Mouse (Mus musculus) limb, embryonic 12.5 days (tissue): ENCODE measurements around the gene Dazl. TPM values are rescaled to one million over a fixed set of nuclear protein-coding genes. Genes with fewer than 3 reads are reported as not detected.
A peak's percentile ranks its signal among the peaks of the same experiment; 100 is the strongest.

Source experiments
- ATAC-seq: fragments of 200-750 bp; cut with Nextera tagmentation; 2 replicates; pipeline ENCODE4 v1.8.0; 2017; ENCODE audit warnings: low read depth, moderate TSS enrichment; ENCODE audit not compliant: insufficient number of reproducible peaks, insufficient read depth, low FRiP score, low TSS enrichment
- H3K27ac ChIP-seq: fragments of 300-500 bp; sonication (generic); 2 replicates; pipeline ENCODE4 v1.5.1; 2016; ENCODE audit warnings: mild to moderate bottlenecking, moderate library complexity
- H3K27me3 ChIP-seq: fragments of 300-500 bp; sonication (generic); 2 replicates; pipeline ENCODE4 v1.6.1; 2016; ENCODE audit warnings: mild to moderate bottlenecking, moderate library complexity
- H3K36me3 ChIP-seq: fragments of 300-500 bp; sonication (generic); 2 replicates; pipeline ENCODE4 v1.6.1; 2016; ENCODE audit warnings: mild to moderate bottlenecking, moderate library complexity
- H3K4me1 ChIP-seq: fragments of 300-500 bp; sonication (generic); replicated peaks from 2 replicates; pipeline ENCODE4 v1.6.1; 2016
- H3K4me2 ChIP-seq: fragments of 300-500 bp; sonication (generic); 2 replicates; pipeline ENCODE4 v1.6.1; 2016; ENCODE audit warnings: mild to moderate bottlenecking, moderate library complexity
- H3K4me3 ChIP-seq: fragments of 300-500 bp; sonication (generic); replicated peaks from 2 replicates; pipeline ENCODE4 v1.5.1; 2016; ENCODE audit warnings: mild to moderate bottlenecking
- H3K9ac ChIP-seq: fragments of 300-500 bp; sonication (generic); replicated peaks from 2 replicates; pipeline ENCODE4 v1.6.1; 2016; ENCODE audit warnings: mild to moderate bottlenecking, moderate library complexity
- H3K9me3 ChIP-seq: fragments of 300-500 bp; sonication (generic); 2 replicates; pipeline ENCODE4 v1.6.1; 2016; ENCODE audit warnings: mild to moderate bottlenecking, moderate library complexity
- WGBS: fragments of 180-500 bp; shearing (Covaris S2); methylation state at CpG from one replicate; pipeline ENCODE4 v1.1.7; 2016; 5-methylcytosine and 5-hydroxymethylcytosine counted together
- polyA plus RNA-seq: library from polyadenylated mRNA; unstranded; fragments of >200 nt; fragmentation: Nextera tagmentation; extraction: Ambion mirVana; gene quantifications from 2 replicates; pipeline ENCODE4 v1.2.1, GENCODE M21; 2016

Gene Dazl
- polyA plus RNA-seq, result 0.08 TPM in 1 of 2 replicates, not detected in the other

GRCm38 (mm10) chr17:50293241-50293731 is at the start of gene Dazl:
Dazl (minus strand) TSS chr17:50293636.
- peaks cover 3% of the 10 kb centered on the region; the same call in 1 of the 2 replicates for H3K4me1 ChIP-seq
- H3K27me3 ChIP-seq, result no peaks in the 10 kb centered on the region
- H3K36me3 ChIP-seq, result peaks cover 5% of the 10 kb centered on the region; the same call in 1 of the 2 replicates
- H3K4me3 ChIP-seq, result peak within 1 kb of the TSS; percentile 46
- peak within 1 kb of the TSS; percentile 25; the same call in 1 of the 2 replicates for H3K27ac ChIP-seq
- peak within 1 kb of the TSS; percentile 58 for H3K9ac ChIP-seq
- peak; percentile 2; the same call in 1 of the 2 replicates for ATAC-seq
- H3K9me3 ChIP-seq, result peaks cover 16% of the 10 kb centered on the region
- peak within 1 kb of the TSS; percentile 59 for H3K4me2 ChIP-seq
- 91% methylated on average over 43 of the region's 43 CpGs for WGBS

GRCm38 (mm10) chr17:50341850-50342544 is 48.6 kb upstream of the Dazl start:
- Histone ChIP-seq H3K4me3 (no peak overlapping the region), H3K4me2 (no peak overlapping the region), H3K9ac (no peak overlapping the region), H3K4me1 (no peaks in the 10 kb centered on the region), H3K36me3 (no peaks in the 10 kb centered on the region), H3K9me3 (no peaks in the 10 kb centered on the region), H3K27ac (no peak overlapping the region), H3K27me3 (no peaks in the 10 kb centered on the region)
- ATAC-seq, result no peak
- WGBS, result 66% methylated on average over 11 of the region's 11 CpGs

- H3K9ac ChIP-seq, result no peak overlapping the region
- ATAC-seq, result no peak
- no peak overlapping the region for H3K4me3 ChIP-seq
- no peak overlapping the region for H3K27ac ChIP-seq
- no peak overlapping the region for H3K4me2 ChIP-seq
- 91% methylated on average over 7 of the region's 7 CpGs for whole genome bisulfite sequencing
- no peaks in the 10 kb centered on the region for H3K4me1 ChIP-seq
- H3K27me3 ChIP-seq, result no peaks in the 10 kb centered on the region
- H3K9me3 ChIP-seq, result no peaks in the 10 kb centered on the region
- H3K36me3 ChIP-seq, result no peaks in the 10 kb centered on the region
Observed at GRCm38 (mm10) chr17:50338901-50339300, 45.5 kb upstream of the Dazl start.

- ATAC-seq, result no peak
- Histone ChIP-seq H3K27me3 (no peaks in the 10 kb centered on the region), H3K9ac (no peak overlapping the region), H3K4me3 (no peak overlapping the region), H3K36me3 (no peaks in the 10 kb centered on the region), H3K9me3 (no peaks in the 10 kb centered on the region), H3K4me1 (0 out of 2 replicates have a peak, but pooled peaks cover 4% of the 10 kb centered on the region), H3K4me2 (no peak overlapping the region), H3K27ac (no peak overlapping the region)
- WGBS, result 83% methylated on average over 2 of the region's 2 CpGs
Observed at GRCm38 (mm10) chr17:50335776-50336175, 42.3 kb upstream of the Dazl start.

- no peak for ATAC-seq
- Histone ChIP-seq H3K9me3 (no peaks in the 10 kb centered on the region), H3K4me3 (no peak overlapping the region), H3K36me3 (no peaks in the 10 kb centered on the region), H3K27ac (no peak overlapping the region), H3K9ac (no peak overlapping the region), H3K4me1 (0 out of 2 replicates have a peak, but pooled peaks cover 4% of the 10 kb centered on the region), H3K4me2 (no peak overlapping the region), H3K27me3 (no peaks in the 10 kb centered on the region)
- WGBS, result 82% methylated on average over 5 of the region's 5 CpGs
Observed at GRCm38 (mm10) chr17:50334694-50335093, 41.3 kb upstream of the Dazl start.

- ATAC-seq, result no peak
Observed at GRCm38 (mm10) chr17:50332012-50332300, 38.5 kb upstream of the Dazl start.

GRCm38 (mm10) chr17:50331171-50332011 is 38.0 kb upstream of the Dazl start:
- Histone ChIP-seq H3K27me3 (no peaks in the 10 kb centered on the region), H3K36me3 (no peaks in the 10 kb centered on the region), H3K4me2 (no peak overlapping the region), H3K4me1 (0 out of 2 replicates have a peak, but pooled peaks cover 4% of the 10 kb centered on the region), H3K27ac (no peak overlapping the region), H3K9ac (no peak overlapping the region), H3K4me3 (no peak overlapping the region), H3K9me3 (no peaks in the 10 kb centered on the region)
- ATAC-seq, result no peak
- 42% methylated on average over 8 of the region's 8 CpGs for WGBS

More at GRCm38 (mm10) chr17:50332012-50332300, 38.5 kb upstream of the Dazl start:
- Histone ChIP-seq H3K27ac (no peak overlapping the region), H3K4me3 (no peak overlapping the region), H3K9me3 (no peaks in the 10 kb centered on the region), H3K4me2 (no peak overlapping the region), H3K9ac (no peak overlapping the region), H3K36me3 (no peaks in the 10 kb centered on the region), H3K27me3 (no peaks in the 10 kb centered on the region), H3K4me1 (0 out of 2 replicates have a peak, but pooled peaks cover 4% of the 10 kb centered on the region)
- 73% methylated on average over 7 of the region's 7 CpGs for WGBS

- 88% methylated on average over 1 of the region's 1 CpGs for WGBS
- 0 out of 2 replicates have a peak, but pooled peaks cover 4% of the 10 kb centered on the region for H3K4me1 ChIP-seq
- H3K27me3 ChIP-seq, result no peaks in the 10 kb centered on the region
- no peaks in the 10 kb centered on the region for H3K36me3 ChIP-seq
- H3K4me2 ChIP-seq, result no peak overlapping the region
- no peak overlapping the region for H3K9ac ChIP-seq
- H3K27ac ChIP-seq, result no peak overlapping the region
- no peak overlapping the region for H3K4me3 ChIP-seq
- ATAC-seq, result no peak
- no peaks in the 10 kb centered on the region for H3K9me3 ChIP-seq
Observed at GRCm38 (mm10) chr17:50330245-50330644, 36.8 kb upstream of the Dazl start.

- WGBS, result 58% methylated on average over 4 of the region's 4 CpGs
Observed at GRCm38 (mm10) chr17:50324658-50325057, 31.2 kb upstream of the Dazl start.

GRCm38 (mm10) chr17:50318810-50319209 is 25.4 kb upstream of the Dazl start:
- H3K4me1 ChIP-seq, result no peaks in the 10 kb centered on the region

More at GRCm38 (mm10) chr17:50324658-50325057, 31.2 kb upstream of the Dazl start:
- H3K27ac ChIP-seq, result no peak overlapping the region
- no peak overlapping the region for H3K9ac ChIP-seq
- H3K4me2 ChIP-seq, result no peak overlapping the region
- no peaks in the 10 kb centered on the region for H3K36me3 ChIP-seq
- H3K4me3 ChIP-seq, result no peak overlapping the region
- H3K9me3 ChIP-seq, result no peaks in the 10 kb centered on the region
- H3K27me3 ChIP-seq, result no peaks in the 10 kb centered on the region
- no peaks in the 10 kb centered on the region for H3K4me1 ChIP-seq
- no peak for ATAC-seq

More at GRCm38 (mm10) chr17:50318810-50319209, 25.4 kb upstream of the Dazl start:
- no peaks in the 10 kb centered on the region for H3K27me3 ChIP-seq
- ATAC-seq, result no peak
- no peaks in the 10 kb centered on the region for H3K36me3 ChIP-seq
- H3K4me3 ChIP-seq, result no peak overlapping the region
- no peak overlapping the region for H3K9ac ChIP-seq
- H3K9me3 ChIP-seq, result no peaks in the 10 kb centered on the region
- no peak overlapping the region for H3K27ac ChIP-seq
- H3K4me2 ChIP-seq, result no peak overlapping the region
